ENCODE assay signal across 21 mouse cellular contexts in the genomic region with DNA sequence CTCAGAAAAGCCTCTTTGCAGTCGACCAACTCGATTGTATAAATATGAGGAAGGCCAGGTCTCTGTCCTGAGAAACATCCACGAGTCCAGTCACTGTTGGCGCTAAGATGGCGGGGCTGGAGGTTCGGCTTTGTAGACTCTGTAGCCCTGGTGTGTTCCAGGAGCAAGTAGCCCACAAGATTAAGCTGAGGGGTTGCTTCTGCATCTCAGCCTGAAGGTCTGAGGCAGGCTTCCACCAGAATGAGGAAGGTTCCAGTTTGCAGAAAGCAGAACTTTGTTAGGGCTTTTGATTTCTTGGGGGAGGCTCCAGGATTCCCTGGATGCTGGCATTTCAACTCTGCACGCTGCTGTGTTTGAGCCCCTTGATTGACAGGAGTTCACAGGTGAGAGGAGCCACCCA. TPM values are rescaled to one million over a fixed set of nuclear protein-coding genes. Genes with fewer than 3 reads are reported as not detected.
A peak's percentile ranks its signal among the peaks of the same experiment; 100 is the strongest.
DNase-seq lines count a peak whose midpoint lies in the region; ATAC-seq and TF ChIP-seq lines count a peak whose summit lies in the region.
"Had no signal": no experiment of that assay in that cellular context is flagged by ENCODE, and none has a peak within 500 bp of the region (broad histone marks: within the 10 kb centered on the region; RNA-seq: fewer than 3 reads in every experiment).

No protein-coding gene starts in this region.

- intact Hi-C loops in left cerebral cortex, postnatal 10 days (cut with DNase I): no loop called here

- H3K27me3 ChIP-seq in forebrain, embryonic 10.5 days (ENCODE audit: poor library complexity, severe bottlenecking): no peaks in the 10 kb centered on the region
- no peaks in the 10 kb centered on the region for H3K27me3 ChIP-seq in forebrain, postnatal 0 days (ENCODE audit: insufficient read depth, low read length)
- no peaks in the 10 kb centered on the region for H3K27me3 ChIP-seq in liver, postnatal 0 days (ENCODE audit: insufficient read depth, low read length)
- H3K27me3 ChIP-seq: embryonic facial prominence, embryonic 15.5 days; forebrain, embryonic 15.5 days; heart, embryonic 13.5 days had no signal

- H3K4me3 ChIP-seq in forebrain, embryonic 10.5 days: no peak overlapping the region
- H3K4me3 ChIP-seq in forebrain, postnatal 0 days (ENCODE audit: low read depth, low read length): no peak overlapping the region
- H3K4me3 ChIP-seq in liver, postnatal 0 days (ENCODE audit: low read depth, low read length): no peak overlapping the region
- H3K4me3 ChIP-seq: embryonic facial prominence, embryonic 15.5 days; erythroblast, embryonic 14.5 days; forebrain, embryonic 15.5 days; heart, embryonic 13.5 days; hindbrain, embryonic 13.5 days had no signal

- no peak for ATAC-seq in forebrain, postnatal 0 days
- ATAC-seq in liver, postnatal 0 days: no peak
- peak; percentile 68 to 82; a peak in 3 of 4 replicates for ATAC-seq in hematopoietic stem cell, adult 5-6 weeks (replicated peaks in 1 of 2; ENCODE audit: insufficient read depth in 1 of 2, low FRiP score in 2 of 2, low TSS enrichment in 1 of 2, low read depth in 1 of 2, poor library complexity in 2 of 2, severe bottlenecking in 2 of 2)
- peak; percentile 54 for ATAC-seq in monocyte, adult 5-6 weeks (replicated peaks; ENCODE audit: insufficient number of reproducible peaks, low FRiP score, low TSS enrichment, poor library complexity, severe bottlenecking)
- ATAC-seq: CD4-positive, CD25-positive, alpha-beta regulatory T cell, adult 4 months; forebrain, embryonic 15.5 days; hindbrain, postnatal 0 days had no signal

- no peak for DNase-seq in forebrain, embryonic 10.5 days (ENCODE audit: extremely low spot score, low spot score)
- no peak for DNase-seq in forebrain, postnatal 0 days
- no peak for DNase-seq in liver, postnatal 0 days
- DNase-seq in liver: no peak
- no peak for DNase-seq in left cerebral cortex, postnatal 10 days (ENCODE audit: extremely low spot score in 1 of 2, low spot score in 2 of 2)
- DNase-seq: adrenal gland, adult 8-10 months; B cell, adult 2 months; cerebellum, adult 11 months; embryo, embryonic 11 days; gastrocnemius, postnatal 14 days; heart, postnatal 4 days had no signal

- WGBS in forebrain, embryonic 10.5 days: 85% methylated on average over 7 of the region's 7 CpGs
- WGBS in forebrain, postnatal 0 days: 77% methylated on average over 7 of the region's 7 CpGs
- 31% methylated on average over 7 of the region's 7 CpGs for WGBS in liver, postnatal 0 days (ENCODE audit: insufficient replicate concordance)

- H3K36me3 ChIP-seq in forebrain, embryonic 10.5 days (replicated peaks): no peaks in the 10 kb centered on the region
- H3K36me3 ChIP-seq in forebrain, postnatal 0 days (ENCODE audit: insufficient read depth): no peaks in the 10 kb centered on the region
- H3K36me3 ChIP-seq in liver, postnatal 0 days (replicated peaks; ENCODE audit: insufficient read depth, low read length): no peaks in the 10 kb centered on the region
- H3K36me3 ChIP-seq: embryonic facial prominence, embryonic 15.5 days; forebrain, embryonic 15.5 days; G1E; heart, embryonic 13.5 days; hindbrain, embryonic 13.5 days had no signal

- no peak overlapping the region for H3K9ac ChIP-seq in forebrain, postnatal 0 days
- H3K9ac ChIP-seq in liver, postnatal 0 days (replicated peaks): no peak overlapping the region
- H3K9ac ChIP-seq: embryonic facial prominence, embryonic 15.5 days; forebrain, embryonic 15.5 days; heart, embryonic 13.5 days; hindbrain, embryonic 13.5 days had no signal

- no peak for TF ChIP-seq EP300 in liver, postnatal 0 days (IDR thresholded peaks at IDR 0.05; ENCODE audit: low read depth)

- 0 out of 2 replicates have a peak overlapping the region, but pooled peaks have one; percentile 11 for H3K27ac ChIP-seq in forebrain, embryonic 10.5 days
- no peak overlapping the region for H3K27ac ChIP-seq in forebrain, postnatal 0 days (ENCODE audit: low read depth, low read length)
- H3K27ac ChIP-seq in liver, postnatal 0 days (ENCODE audit: low read depth): peak overlapping the region; percentile 85
- H3K27ac ChIP-seq: embryonic facial prominence, embryonic 15.5 days; forebrain, embryonic 15.5 days; heart, embryonic 13.5 days; hindbrain, embryonic 13.5 days; hindbrain, postnatal 0 days had no signal

- no peak overlapping the region for H3K4me2 ChIP-seq in forebrain, postnatal 0 days (ENCODE audit: low read depth)
- H3K4me2 ChIP-seq in liver, postnatal 0 days (ENCODE audit: low read depth, low read length): no peak overlapping the region
- H3K4me2 ChIP-seq: embryonic facial prominence, embryonic 15.5 days; forebrain, embryonic 15.5 days; heart, embryonic 13.5 days; hindbrain, embryonic 13.5 days had no signal

- H3K9me3 ChIP-seq in forebrain, embryonic 10.5 days: no peaks in the 10 kb centered on the region
- no peaks in the 10 kb centered on the region for H3K9me3 ChIP-seq in forebrain, postnatal 0 days (ENCODE audit: low read length)
- no peaks in the 10 kb centered on the region for H3K9me3 ChIP-seq in liver, postnatal 0 days (ENCODE audit: low read length)
- H3K9me3 ChIP-seq: embryonic facial prominence, embryonic 15.5 days; forebrain, embryonic 15.5 days; heart, embryonic 13.5 days; hindbrain, embryonic 13.5 days had no signal

- H3K4me1 ChIP-seq in forebrain, embryonic 10.5 days: peaks cover 14% of the 10 kb centered on the region
- H3K4me1 ChIP-seq in forebrain, postnatal 0 days (ENCODE audit: insufficient read depth): no peaks in the 10 kb centered on the region
- H3K4me1 ChIP-seq in liver, postnatal 0 days (ENCODE audit: insufficient read depth): peaks cover 30% of the 10 kb centered on the region
- H3K4me1 ChIP-seq: embryonic facial prominence, embryonic 15.5 days; forebrain, embryonic 15.5 days; heart, embryonic 13.5 days had no signal

- no peak for TF ChIP-seq CTCF in forebrain, postnatal 0 days (IDR thresholded peaks at IDR 0.05; ENCODE audit: low read depth)
- TF ChIP-seq CTCF in liver, postnatal 0 days (IDR thresholded peaks at IDR 0.05; ENCODE audit: low read depth): no peak

RNA-seq across cellular contexts. Expression of a gene that starts 45.3 kb away (rescaled TPM):
- 180 and 197 TPM in 2 replicates for polyA plus RNA-seq in forebrain, embryonic 10.5 days (2016; fragmentation: Nextera tagmentation; extraction: Ambion mirVana)
- 239 and 261 TPM in 2 replicates for total RNA-seq in forebrain, postnatal 0 days (2014; rRNA removed)
- polyA plus RNA-seq in forebrain, postnatal 0 days (2015; fragmentation: Nextera tagmentation; extraction: Ambion mirVana): 515 and 851 TPM in 2 replicates
- 245 and 376 TPM in 2 replicates for polyA plus RNA-seq in liver, postnatal 0 days (2015; fragmentation: Nextera tagmentation; extraction: Ambion mirVana)
- 29.3 and 30.9 TPM in 2 replicates for total RNA-seq in hematopoietic stem cell, adult 5-6 weeks (2017)
- total RNA-seq in monocyte, adult 5-6 weeks (2017): 239 to 512 TPM (median 247 TPM) in 3 replicates
- 100 to 1,000 TPM; 160 to 186 TPM for total RNA-seq in left cerebral cortex, postnatal 10 days (2021)
- polyA plus RNA-seq: erythroblast, embryonic 14.5 days; G1E had no signal

Comparison
In these comparisons a context has a peak if more than half of its experiments do, and no peak if none do; other contexts are left out.
1. ATAC-seq: peak in hematopoietic stem cell, adult 5-6 weeks (2 of 2) and monocyte, adult 5-6 weeks (single experiment); none in forebrain, postnatal 0 days (single experiment) and liver, postnatal 0 days (single experiment).